ENCODE assay signal across 9 mouse cellular contexts in the genomic region with DNA sequence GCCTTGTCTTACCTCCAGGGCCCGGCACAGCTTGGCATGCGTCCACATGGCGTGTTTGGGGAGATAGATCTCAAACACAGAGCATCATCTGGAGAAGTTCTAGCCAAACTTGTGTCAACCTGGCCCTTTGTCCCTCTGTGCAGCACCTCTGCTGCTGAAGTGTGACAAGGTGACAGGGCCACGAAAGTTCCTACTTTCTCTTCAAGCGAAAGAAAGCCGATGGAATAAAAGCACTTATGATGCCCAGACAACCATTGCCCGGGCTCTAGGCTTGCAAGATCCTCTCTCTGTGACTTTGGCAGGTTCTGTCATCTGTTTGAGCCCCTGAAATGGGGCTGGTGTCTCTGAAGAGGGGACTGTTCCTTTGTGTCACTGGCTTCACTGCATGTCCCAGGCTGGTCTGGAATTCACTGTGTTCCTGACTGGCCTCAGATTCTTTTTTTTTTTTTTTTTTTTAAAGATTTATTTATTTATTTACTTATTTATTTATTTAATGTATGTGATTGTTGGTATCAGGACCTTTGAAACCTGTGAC. TPM values are rescaled to one million over a fixed set of nuclear protein-coding genes. Genes with fewer than 3 reads are reported as not detected.
DNase-seq lines count a peak whose midpoint lies in the region; ATAC-seq and TF ChIP-seq lines count a peak whose summit lies in the region.
"Had no signal": no experiment of that assay in that cellular context is flagged by ENCODE, and none has a peak within 500 bp of the region (broad histone marks: within the 10 kb centered on the region; RNA-seq: fewer than 3 reads in every experiment).

No protein-coding gene starts in this region.

- peak overlapping the region; percentile 77 for H3K4me2 ChIP-seq in heart, embryonic 16.5 days (ENCODE audit: low read depth, low read length)
- peak overlapping the region; percentile 76 for H3K4me2 ChIP-seq in hindbrain, embryonic 14.5 days (replicated peaks)
- peak overlapping the region; percentile 60; the same call in 1 of the 2 replicates for H3K4me2 ChIP-seq in midbrain, embryonic 12.5 days (replicated peaks)

- H3K9ac ChIP-seq in heart, embryonic 16.5 days (ENCODE audit: low read length): no peak overlapping the region; the same call in 1 of the 2 replicates
- no peak overlapping the region; the same call in 1 of the 2 replicates for H3K9ac ChIP-seq in hindbrain, embryonic 14.5 days
- no peak overlapping the region for H3K9ac ChIP-seq in midbrain, embryonic 12.5 days (replicated peaks)

- TF ChIP-seq CTCF in cortical plate, adult 2 months (IDR thresholded peaks at IDR 0.05; ENCODE audit: extremely low read depth, insufficient read depth, low read length): no peak

- intact Hi-C loops in left cerebral cortex, postnatal 14 days (cut with DNase I): no loop called here

- no peak overlapping the region for H3K27ac ChIP-seq in heart, embryonic 16.5 days (ENCODE audit: low read length)
- H3K27ac ChIP-seq in cortical plate, adult 2 months (ENCODE audit: insufficient read depth, low read length): no peak overlapping the region
- H3K27ac ChIP-seq in hindbrain, embryonic 14.5 days: no peak overlapping the region
- no peak overlapping the region for H3K27ac ChIP-seq in midbrain, embryonic 12.5 days (replicated peaks)

- ATAC-seq in heart, embryonic 16.5 days (replicated peaks; ENCODE audit: extremely low read depth, insufficient read depth, low FRiP score): no peak
- peak; percentile 49 for ATAC-seq in hindbrain, embryonic 14.5 days (ENCODE audit: low FRiP score)
- ATAC-seq in midbrain, embryonic 12.5 days (ENCODE audit: low FRiP score, low read depth): peak; percentile 21; the same call in 1 of the 2 replicates

- H3K9me3 ChIP-seq in heart, embryonic 16.5 days (replicated peaks; ENCODE audit: control insufficient read depth, low read length): no peaks in the 10 kb centered on the region
- no peaks in the 10 kb centered on the region for H3K9me3 ChIP-seq in hindbrain, embryonic 14.5 days (ENCODE audit: control insufficient read depth, low read length)
- H3K9me3 ChIP-seq in midbrain, embryonic 12.5 days: no peaks in the 10 kb centered on the region
- H3K9me3 ChIP-seq: megakaryocyte, embryonic 14.5 days had no signal

- DNase-seq in heart, adult 8-10 months (ENCODE audit: low spot score): no peak
- DNase-seq in hindbrain, embryonic 14.5 days (ENCODE audit: low spot score): no peak
- DNase-seq in retina, postnatal 1 day: no peak
- DNase-seq in left cerebral cortex, postnatal 14 days (ENCODE audit: low spot score in 2 of 2): no peak
- no peak for DNase-seq in adrenal gland, postnatal 4 days (ENCODE audit: low spot score in 2 of 2)

- peaks cover 2% of the 10 kb centered on the region; the same call in 1 of the 2 replicates for H3K4me1 ChIP-seq in heart, embryonic 16.5 days (ENCODE audit: control insufficient read depth, insufficient read depth, low read length)
- H3K4me1 ChIP-seq in cortical plate, adult 2 months (ENCODE audit: control insufficient read depth, insufficient read depth, low read length): no peaks in the 10 kb centered on the region
- 0 out of 2 replicates have a peak, but pooled peaks cover 6% of the 10 kb centered on the region for H3K4me1 ChIP-seq in hindbrain, embryonic 14.5 days (replicated peaks; ENCODE audit: control insufficient read depth, insufficient read depth, low read length)
- no peaks in the 10 kb centered on the region for H3K4me1 ChIP-seq in midbrain, embryonic 12.5 days
- H3K4me1 ChIP-seq: megakaryocyte, embryonic 14.5 days had no signal

- H3K4me3 ChIP-seq in heart, embryonic 16.5 days (ENCODE audit: low read length): peak overlapping the region; percentile 60
- peak overlapping the region; percentile 54 for H3K4me3 ChIP-seq in cortical plate, adult 2 months (ENCODE audit: insufficient read depth, low read length)
- peak overlapping the region; percentile 47 for H3K4me3 ChIP-seq in hindbrain, embryonic 14.5 days (replicated peaks; ENCODE audit: low read length)
- 0 out of 2 replicates have a peak overlapping the region, but pooled peaks have one; percentile 48 for H3K4me3 ChIP-seq in midbrain, embryonic 12.5 days
- H3K4me3 ChIP-seq: megakaryocyte, embryonic 14.5 days had no signal

- H3K36me3 ChIP-seq in heart, embryonic 16.5 days (ENCODE audit: control insufficient read depth, insufficient read depth): no peaks in the 10 kb centered on the region
- no peaks in the 10 kb centered on the region for H3K36me3 ChIP-seq in hindbrain, embryonic 14.5 days (replicated peaks; ENCODE audit: control insufficient read depth, insufficient read depth)
- no peaks in the 10 kb centered on the region for H3K36me3 ChIP-seq in midbrain, embryonic 12.5 days

- 75% methylated on average over 7 of the region's 7 CpGs for WGBS in heart, embryonic 16.5 days
- WGBS in hindbrain, embryonic 14.5 days: 86% methylated on average over 7 of the region's 7 CpGs
- 92% methylated on average over 7 of the region's 7 CpGs for WGBS in midbrain, embryonic 12.5 days

- no peak for TF ChIP-seq POLR2A in cortical plate, adult 2 months (IDR thresholded peaks at IDR 0.05; ENCODE audit: extremely low read depth, insufficient read depth, low read length)

- no peaks in the 10 kb centered on the region for H3K27me3 ChIP-seq in heart, embryonic 16.5 days (ENCODE audit: control insufficient read depth, insufficient read depth, low read length)
- H3K27me3 ChIP-seq in hindbrain, embryonic 14.5 days (ENCODE audit: control insufficient read depth, insufficient read depth, low read length): no peaks in the 10 kb centered on the region
- H3K27me3 ChIP-seq in midbrain, embryonic 12.5 days: 0 out of 2 replicates have a peak, but pooled peaks cover 4% of the 10 kb centered on the region

RNA-seq across cellular contexts. Expression of a gene that starts 56.0 kb away (rescaled TPM):
- polyA plus RNA-seq in heart, embryonic 16.5 days (2015; fragmentation: Nextera tagmentation; extraction: Ambion mirVana): 29.3 and 31.2 TPM in 2 replicates
- total RNA-seq in heart, adult 8-10 months (2022): 10 to 100 TPM; 15.3 to 17.8 (median 17.6) TPM
- polyA plus RNA-seq in cortical plate, adult 2 months (2012; rRNA removed): 6.3 and 7.2 TPM in 2 replicates
- 18.4 and 24.6 TPM in 2 replicates for polyA plus RNA-seq in hindbrain, embryonic 14.5 days (2014; fragmentation: Nextera tagmentation; extraction: Ambion mirVana)
- 11.7 and 12.1 TPM in 2 replicates for polyA plus RNA-seq in midbrain, embryonic 12.5 days (2016; fragmentation: Nextera tagmentation; extraction: Ambion mirVana)
- 1 to 10 TPM; 3.5 to 6.0 TPM for total RNA-seq in left cerebral cortex, postnatal 14 days (2021)
- 10 to 100 TPM; 26.1 to 30.8 TPM for total RNA-seq in adrenal gland, postnatal 4 days (2021)
